Mouse (Mus musculus): ENCODE data around the gene Gse1. TPM values are rescaled to one million over a fixed set of nuclear protein-coding genes. Genes with fewer than 3 reads are reported as not detected.
A peak's percentile ranks its signal among the peaks of the same experiment; 100 is the strongest.

Gse1 gene
- polyA plus RNA-seq, 1 experiment from 2014 or later: 22.6 TPM

GRCm38 (mm10) chr8:120489142-120489754, 261.0 kb downstream of the Gse1 start:
- Histone ChIP-seq H3K9ac (ENCODE audit: low read length) (peak overlapping the region; percentile 97), H3K4me3 (ENCODE audit: low read depth, low read length) (peak overlapping the region; percentile 95), H3K9me3 (replicated peaks; ENCODE audit: control insufficient read depth, low read length) (no peaks in the 10 kb centered on the region), H3K27ac (ENCODE audit: low read depth, low read length) (peak overlapping the region; percentile 100), H3K4me1 (ENCODE audit: control insufficient read depth, insufficient read depth, low read length) (peaks cover 60% of the 10 kb centered on the region), H3K27me3 (replicated peaks; ENCODE audit: control insufficient read depth, insufficient read depth, low read length) (no peaks in the 10 kb centered on the region), H3K36me3 (ENCODE audit: control insufficient read depth, insufficient read depth, low read length) (no peaks in the 10 kb centered on the region), H3K4me2 (ENCODE audit: low read length) (peak overlapping the region; percentile 90)
- ATAC-seq (no peak), DNase-seq (ENCODE audit: low spot score) (peak; percentile 61)
- under 1% methylated on average over 43 of the region's 73 CpGs for WGBS

- Histone ChIP-seq H3K36me3 (ENCODE audit: control insufficient read depth, insufficient read depth, low read length) (no peaks in the 10 kb centered on the region), H3K27ac (ENCODE audit: low read depth, low read length) (peak overlapping the region; percentile 100), H3K4me1 (ENCODE audit: control insufficient read depth, insufficient read depth, low read length) (peaks cover 60% of the 10 kb centered on the region), H3K4me2 (ENCODE audit: low read length) (peak overlapping the region; percentile 90), H3K9me3 (replicated peaks; ENCODE audit: control insufficient read depth, low read length) (no peaks in the 10 kb centered on the region), H3K27me3 (replicated peaks; ENCODE audit: control insufficient read depth, insufficient read depth, low read length) (no peaks in the 10 kb centered on the region), H3K4me3 (ENCODE audit: low read depth, low read length) (peak overlapping the region; percentile 95), H3K9ac (ENCODE audit: low read length) (peak overlapping the region; percentile 97)
- 3% methylated on average over 15 of the region's 15 CpGs for WGBS
- DNase-seq (ENCODE audit: low spot score) (no peak), ATAC-seq (no peak)
Measured at GRCm38 (mm10) chr8:120489771-120490281, 261.6 kb downstream of the Gse1 start.

DNA sequence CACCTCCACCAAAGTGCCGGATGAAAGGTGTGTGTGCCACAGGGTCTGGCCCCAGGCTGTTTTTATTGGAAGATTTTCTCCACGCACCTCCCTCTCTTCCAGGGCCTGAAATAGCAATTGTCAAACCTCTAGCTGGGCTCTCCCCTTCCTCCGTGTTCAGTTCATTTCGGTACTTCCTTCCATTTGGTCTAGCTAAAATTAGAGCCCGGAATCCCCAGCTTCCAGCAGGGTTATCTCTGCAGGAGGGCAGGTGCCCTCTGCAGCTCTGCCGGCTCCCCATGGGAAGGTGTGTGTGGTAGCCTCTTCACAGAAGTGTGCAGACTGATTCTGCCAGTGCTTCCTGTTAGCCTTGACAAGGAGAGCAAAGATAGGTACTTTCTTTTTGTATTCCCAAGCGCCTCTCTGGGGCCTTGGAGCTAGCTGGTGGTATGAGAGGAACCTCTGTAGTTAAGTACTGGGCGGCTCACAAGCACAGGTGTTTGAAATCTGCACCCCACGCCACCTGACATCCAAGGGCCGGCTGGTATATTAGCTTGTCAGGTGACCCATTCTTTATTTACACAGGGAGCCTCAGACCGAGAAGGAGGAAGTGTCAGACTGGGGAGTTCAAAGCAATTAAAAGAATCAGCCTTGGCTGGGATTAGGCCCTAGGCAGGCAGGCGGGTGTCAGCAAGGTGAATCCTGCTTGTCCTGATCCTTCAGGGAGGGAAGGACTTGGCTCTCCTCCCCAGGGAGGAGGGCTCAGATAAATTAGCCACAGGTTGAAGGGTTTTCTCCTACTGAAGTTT, 262.3 kb downstream of the Gse1 start:
- 12% methylated on average over 12 of the region's 12 CpGs for WGBS
- Histone ChIP-seq H3K4me1 (ENCODE audit: control insufficient read depth, insufficient read depth, low read length) (peaks cover 59% of the 10 kb centered on the region), H3K9ac (ENCODE audit: low read length) (peak overlapping the region; percentile 97), H3K4me2 (ENCODE audit: low read length) (peak overlapping the region; percentile 90), H3K27ac (ENCODE audit: low read depth, low read length) (peak overlapping the region; percentile 100), H3K36me3 (ENCODE audit: control insufficient read depth, insufficient read depth, low read length) (no peaks in the 10 kb centered on the region), H3K4me3 (ENCODE audit: low read depth, low read length) (peak overlapping the region; percentile 95), H3K27me3 (replicated peaks; ENCODE audit: control insufficient read depth, insufficient read depth, low read length) (no peaks in the 10 kb centered on the region), H3K9me3 (replicated peaks; ENCODE audit: control insufficient read depth, low read length) (no peaks in the 10 kb centered on the region)
- no peak for DNase-seq (ENCODE audit: low spot score)
- ATAC-seq: no peak

GRCm38 (mm10) chr8:120491166-120491793, 263.0 kb downstream of the Gse1 start:
- 65% methylated on average over 5 of the region's 5 CpGs for WGBS
- Histone ChIP-seq H3K9me3 (replicated peaks; ENCODE audit: control insufficient read depth, low read length) (no peaks in the 10 kb centered on the region), H3K27me3 (replicated peaks; ENCODE audit: control insufficient read depth, insufficient read depth, low read length) (no peaks in the 10 kb centered on the region), H3K4me2 (ENCODE audit: low read length) (peak overlapping the region; percentile 90), H3K36me3 (ENCODE audit: control insufficient read depth, insufficient read depth, low read length) (no peaks in the 10 kb centered on the region), H3K9ac (ENCODE audit: low read length) (peak overlapping the region; percentile 97; the same call in 1 of the 2 replicates), H3K4me3 (ENCODE audit: low read depth, low read length) (peak overlapping the region; percentile 95), H3K4me1 (ENCODE audit: control insufficient read depth, insufficient read depth, low read length) (peaks cover 52% of the 10 kb centered on the region), H3K27ac (ENCODE audit: low read depth, low read length) (no peak overlapping the region)
- DNase-seq (ENCODE audit: low spot score): no peak
- no peak for ATAC-seq

GRCm38 (mm10) chr8:120492193-120492880, 264.1 kb downstream of the Gse1 start:
- WGBS: 54% methylated on average over 14 of the region's 14 CpGs
- H3K36me3 ChIP-seq (ENCODE audit: control insufficient read depth, insufficient read depth, low read length): no peaks in the 10 kb centered on the region
- H3K4me3 ChIP-seq (ENCODE audit: low read depth, low read length): peak overlapping the region; percentile 12
- H3K27me3 ChIP-seq (replicated peaks; ENCODE audit: control insufficient read depth, insufficient read depth, low read length): no peaks in the 10 kb centered on the region
- peaks cover 56% of the 10 kb centered on the region for H3K4me1 ChIP-seq (ENCODE audit: control insufficient read depth, insufficient read depth, low read length)
- ATAC-seq (no peak), DNase-seq (ENCODE audit: low spot score) (no peak)
- H3K9me3 ChIP-seq (replicated peaks; ENCODE audit: control insufficient read depth, low read length): no peaks in the 10 kb centered on the region
- H3K27ac ChIP-seq (ENCODE audit: low read depth, low read length): no peak overlapping the region
- peak overlapping the region; percentile 43 for H3K9ac ChIP-seq (ENCODE audit: low read length)
- peak overlapping the region; percentile 90 for H3K4me2 ChIP-seq (ENCODE audit: low read length)

DNA sequence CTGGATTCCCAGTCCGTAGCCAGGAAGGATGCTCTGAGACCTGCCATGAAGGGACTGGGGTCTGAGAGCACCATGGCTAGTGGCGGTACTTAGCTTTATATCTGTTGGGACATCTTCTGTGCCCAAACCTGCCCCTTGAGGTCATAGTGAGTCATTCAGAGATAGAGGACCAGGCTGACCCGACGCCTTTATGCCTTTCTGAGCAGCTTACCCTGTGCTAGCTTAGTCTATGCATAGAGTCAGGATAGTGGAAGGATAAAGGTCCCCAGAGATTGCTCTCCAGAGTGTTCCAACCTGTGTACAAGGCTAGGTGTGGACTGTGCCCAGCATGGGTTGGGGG, 264.6 kb downstream of the Gse1 start:
- no peak for DNase-seq (ENCODE audit: low spot score)
- Histone ChIP-seq H3K4me3 (ENCODE audit: low read depth, low read length) (peak overlapping the region; percentile 12), H3K9ac (ENCODE audit: low read length) (peak overlapping the region; percentile 43), H3K36me3 (ENCODE audit: control insufficient read depth, insufficient read depth, low read length) (no peaks in the 10 kb centered on the region), H3K27ac (ENCODE audit: low read depth, low read length) (no peak overlapping the region), H3K27me3 (replicated peaks; ENCODE audit: control insufficient read depth, insufficient read depth, low read length) (no peaks in the 10 kb centered on the region), H3K4me2 (ENCODE audit: low read length) (peak overlapping the region; percentile 90), H3K9me3 (replicated peaks; ENCODE audit: control insufficient read depth, low read length) (no peaks in the 10 kb centered on the region), H3K4me1 (ENCODE audit: control insufficient read depth, insufficient read depth, low read length) (peaks cover 61% of the 10 kb centered on the region)
- ATAC-seq: no peak
- 70% methylated on average over 4 of the region's 4 CpGs for WGBS

DNA sequence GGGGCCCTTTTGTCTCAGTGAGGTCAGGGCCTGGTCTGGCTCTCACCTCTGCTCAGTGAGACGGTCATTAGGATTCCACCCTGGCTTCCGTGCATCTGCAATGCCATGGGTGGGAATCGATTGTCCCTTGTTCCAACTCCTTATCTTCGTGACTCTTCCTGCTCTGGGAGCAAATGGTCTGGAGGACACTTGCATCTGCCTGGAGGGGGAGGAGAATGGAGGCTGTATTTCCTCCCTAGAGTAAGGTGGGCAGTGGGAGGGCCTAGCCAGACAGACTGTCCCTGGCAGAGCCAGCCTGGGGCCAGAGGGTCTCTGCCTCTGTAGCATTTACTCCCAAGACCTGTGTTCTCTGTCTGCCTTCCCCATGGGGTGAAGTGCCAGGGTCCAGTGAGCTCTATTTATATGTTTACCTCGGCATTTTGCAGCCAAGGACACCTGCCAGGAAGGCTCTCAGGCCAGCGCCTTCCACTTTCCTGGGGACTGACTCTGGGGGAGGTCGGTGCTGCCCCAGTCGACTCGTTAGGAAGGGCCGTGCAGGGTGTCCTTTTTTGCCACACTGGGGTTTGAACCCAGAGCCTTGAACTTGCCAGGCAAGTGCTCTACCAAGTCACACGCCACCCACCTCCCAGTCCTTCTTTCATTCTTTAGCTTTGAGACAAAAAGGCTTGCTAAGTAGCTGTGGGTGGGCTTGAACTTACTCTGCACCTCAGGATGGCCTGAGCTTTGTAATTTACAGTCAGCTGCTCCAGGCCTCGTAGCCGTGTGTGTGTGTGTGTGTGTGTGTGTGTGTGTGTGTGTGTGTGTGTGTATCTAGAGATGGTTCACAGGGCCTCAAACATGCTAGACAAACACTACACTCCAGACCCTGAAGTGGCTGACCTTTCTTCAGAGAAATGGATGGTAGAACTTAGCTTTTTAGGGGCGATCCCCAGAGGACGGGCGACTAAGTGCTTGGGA, 265.5 kb downstream of the Gse1 start:
- peak overlapping the region; percentile 90 for H3K4me2 ChIP-seq (ENCODE audit: low read length)
- ATAC-seq (no peak), DNase-seq (ENCODE audit: low spot score) (no peak)
- no peak overlapping the region for H3K27ac ChIP-seq (ENCODE audit: low read depth, low read length)
- H3K36me3 ChIP-seq (ENCODE audit: control insufficient read depth, insufficient read depth, low read length): no peaks in the 10 kb centered on the region
- H3K9me3 ChIP-seq (replicated peaks; ENCODE audit: control insufficient read depth, low read length): no peaks in the 10 kb centered on the region
- H3K9ac ChIP-seq (ENCODE audit: low read length): peak overlapping the region; percentile 43
- H3K4me3 ChIP-seq (ENCODE audit: low read depth, low read length): no peak overlapping the region
- 61% methylated on average over 16 of the region's 16 CpGs for WGBS
- H3K4me1 ChIP-seq (ENCODE audit: control insufficient read depth, insufficient read depth, low read length): peaks cover 70% of the 10 kb centered on the region
- no peaks in the 10 kb centered on the region for H3K27me3 ChIP-seq (replicated peaks; ENCODE audit: control insufficient read depth, insufficient read depth, low read length)

GRCm38 (mm10) chr8:120494903-120495302, 266.6 kb downstream of the Gse1 start:
- H3K27ac ChIP-seq (ENCODE audit: low read depth, low read length): peak overlapping the region; percentile 10
- H3K9me3 ChIP-seq (replicated peaks; ENCODE audit: control insufficient read depth, low read length): no peaks in the 10 kb centered on the region
- peak overlapping the region; percentile 29 for H3K9ac ChIP-seq (ENCODE audit: low read length)
- H3K4me2 ChIP-seq (ENCODE audit: low read length): peak overlapping the region; percentile 90
- H3K4me3 ChIP-seq (ENCODE audit: low read depth, low read length): no peak overlapping the region
- ATAC-seq (no peak), DNase-seq (ENCODE audit: low spot score) (no peak)
- peaks cover 77% of the 10 kb centered on the region for H3K4me1 ChIP-seq (ENCODE audit: control insufficient read depth, insufficient read depth, low read length)
- WGBS: 48% methylated on average over 15 of the region's 15 CpGs
- no peaks in the 10 kb centered on the region for H3K36me3 ChIP-seq (ENCODE audit: control insufficient read depth, insufficient read depth, low read length)
- no peaks in the 10 kb centered on the region for H3K27me3 ChIP-seq (replicated peaks; ENCODE audit: control insufficient read depth, insufficient read depth, low read length)
